In the genomic region with DNA sequence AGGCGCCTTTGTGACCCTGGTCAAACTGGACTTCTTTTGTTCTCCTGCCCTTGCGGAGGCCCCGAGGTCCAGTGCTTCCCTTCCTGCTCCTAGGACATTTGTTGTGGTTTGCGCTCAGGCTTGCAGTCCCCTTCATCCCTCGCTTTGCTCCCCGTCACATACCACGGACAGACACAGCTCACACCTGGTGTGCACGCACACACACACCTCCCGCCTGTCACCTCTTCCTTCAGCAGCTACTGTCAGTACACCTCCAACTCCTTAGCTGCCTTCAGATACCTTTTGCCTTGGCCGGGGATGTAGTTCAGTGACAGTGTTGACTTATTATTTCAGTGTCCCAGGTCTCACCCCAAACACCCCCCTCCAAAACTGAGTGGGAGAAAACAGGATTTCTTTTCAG, we compare ENCODE assay signal across 18 mouse cellular contexts. TPM values are rescaled to one million over a fixed set of nuclear protein-coding genes. Genes with fewer than 3 reads are reported as not detected.
"Had no signal": no experiment of that assay in that cellular context is flagged by ENCODE, and none has a peak within 500 bp of the region (broad histone marks: within the 10 kb centered on the region; RNA-seq: fewer than 3 reads in every experiment).

No protein-coding gene starts in this region.

- H3K4me3 ChIP-seq: limb, embryonic 15.5 days; liver, embryonic 12.5 days; megakaryocyte, embryonic 14.5 days; midbrain, embryonic 12.5 days; neural tube, embryonic 15.5 days had no signal

- H3K27ac ChIP-seq: kidney, postnatal 0 days; limb, embryonic 15.5 days; liver, embryonic 12.5 days; macrophage; midbrain, embryonic 12.5 days; neural tube, embryonic 15.5 days had no signal

- H3K9ac ChIP-seq: limb, embryonic 15.5 days; liver, embryonic 12.5 days; lung, embryonic 14.5 days; midbrain, embryonic 12.5 days; neural tube, embryonic 15.5 days had no signal

- H3K4me2 ChIP-seq: limb, embryonic 15.5 days; liver, embryonic 12.5 days; lung, embryonic 14.5 days; midbrain, embryonic 12.5 days; neural tube, embryonic 15.5 days had no signal

- H3K4me1 ChIP-seq: midbrain, embryonic 12.5 days; neural tube, embryonic 15.5 days had no signal

- H3K27me3 ChIP-seq: limb, embryonic 15.5 days; megakaryocyte, embryonic 14.5 days; midbrain, embryonic 12.5 days; neural tube, embryonic 15.5 days had no signal

- H3K9me3 ChIP-seq: limb, embryonic 15.5 days; liver, embryonic 12.5 days; megakaryocyte, embryonic 14.5 days; midbrain, embryonic 12.5 days; neural tube, embryonic 15.5 days had no signal

- DNase-seq: layer of hippocampus, adult 9-11 months; layer of hippocampus, postnatal 36 days; lung, embryonic 14.5 days; lung, postnatal 10 days; right cerebral cortex, adult 18-20 months; right cerebral cortex, postnatal 25 days; thymus, postnatal 36 days had no signal

- ATAC-seq: liver, embryonic 12.5 days; midbrain, embryonic 16.5 days had no signal

RNA-seq across cellular contexts. Expression of a gene that starts 1.4 kb away (rescaled TPM):
- polyA plus RNA-seq: limb, embryonic 11.5 days; liver, embryonic 12.5 days; liver, embryonic 16.5 days; lung, embryonic 14.5 days; macrophage; small intestine, adult 2 months had no signal
